ENCODE assay signal across 7 mouse cellular contexts in the genomic region with DNA sequence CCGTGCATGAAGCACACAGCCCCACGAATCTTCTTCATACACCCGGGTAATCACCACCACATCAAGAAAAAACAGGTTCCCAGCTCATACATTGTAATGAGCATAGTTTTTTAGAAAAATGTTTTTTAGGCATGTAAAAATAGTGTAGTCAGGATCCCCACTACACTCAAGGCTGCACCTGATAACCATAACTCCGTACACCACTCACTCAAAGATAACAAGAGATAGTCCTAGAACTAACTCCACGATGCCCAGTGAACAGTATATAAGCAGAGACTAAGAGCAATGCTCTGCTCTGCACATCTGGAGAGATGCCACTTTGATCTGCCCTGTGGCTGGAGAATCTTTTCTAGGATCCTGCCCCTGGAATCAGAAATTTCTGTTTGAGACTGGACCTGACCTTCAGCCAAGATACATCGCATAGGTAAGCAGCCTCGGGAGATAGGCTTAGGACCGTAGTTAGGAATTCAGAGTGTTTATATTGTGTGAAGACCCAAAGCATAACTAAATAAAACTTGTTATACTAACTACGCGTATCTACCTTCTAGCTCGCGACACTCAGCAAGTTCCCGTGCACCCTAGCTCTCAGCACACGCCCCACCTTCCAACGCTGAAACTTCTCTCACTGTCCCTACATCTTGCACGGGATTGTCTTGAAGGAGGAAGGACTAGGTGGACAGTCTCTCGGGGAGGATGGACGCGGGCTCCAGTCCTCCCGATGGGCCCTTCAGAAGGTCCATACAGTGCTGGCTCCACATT. TPM values are rescaled to one million over a fixed set of nuclear protein-coding genes. Genes with fewer than 3 reads are reported as not detected.
DNase-seq lines count a peak whose midpoint lies in the region; ATAC-seq and TF ChIP-seq lines count a peak whose summit lies in the region.

No protein-coding gene starts in this region.

- no peaks in the 10 kb centered on the region for H3K9me3 ChIP-seq in hindbrain, postnatal 0 days (ENCODE audit: low read length)
- H3K9me3 ChIP-seq in midbrain, embryonic 14.5 days (ENCODE audit: control insufficient read depth, low read length) = no peaks in the 10 kb centered on the region

- no peak for DNase-seq in spleen, adult 2 months (ENCODE audit: low read depth in 1 of 2, low spot score in 2 of 2)
- no peak for DNase-seq in spleen, postnatal 14 days (ENCODE audit: low spot score in 2 of 2)
- peak; percentile 2 for DNase-seq in hindbrain, postnatal 0 days (ENCODE audit: low spot score)
- DNase-seq in midbrain, embryonic 14.5 days = no peak
- DNase-seq in right cerebral cortex, postnatal 14 days = no peak
- no peak for DNase-seq in left cerebral cortex, adult 18-20 months (ENCODE audit: low spot score in 2 of 2)

- peak overlapping the region; percentile 98 for H3K4me3 ChIP-seq in spleen, adult 2 months (ENCODE audit: extremely low read depth, insufficient read depth, insufficient read length)
- H3K4me3 ChIP-seq in embryonic fibroblast, embryonic 13.5 days (ENCODE audit: insufficient read depth, low read length) = peak overlapping the region; percentile 50
- H3K4me3 ChIP-seq in hindbrain, postnatal 0 days (ENCODE audit: low read length) = peak overlapping the region; percentile 100
- peak overlapping the region; percentile 100 for H3K4me3 ChIP-seq in midbrain, embryonic 14.5 days (replicated peaks; ENCODE audit: low read depth, low read length)

- H3K27me3 ChIP-seq in spleen, adult 2 months (ENCODE audit: control insufficient read depth, insufficient read depth, low read length) = no peaks in the 10 kb centered on the region
- H3K27me3 ChIP-seq in hindbrain, postnatal 0 days (ENCODE audit: insufficient read depth, low read length) = 0 out of 2 replicates have a peak, but pooled peaks cover 4% of the 10 kb centered on the region
- no peaks in the 10 kb centered on the region for H3K27me3 ChIP-seq in midbrain, embryonic 14.5 days (ENCODE audit: control insufficient read depth, insufficient read depth, low read length)

- no peak for TF ChIP-seq POLR2A in spleen, adult 2 months (IDR thresholded peaks at IDR 0.05; ENCODE audit: low read depth, low read length)
- no peak for TF ChIP-seq POLR2A in embryonic fibroblast, embryonic 13.5 days (IDR thresholded peaks at IDR 0.05; ENCODE audit: low read depth, low read length)

- H3K4me2 ChIP-seq in hindbrain, postnatal 0 days (ENCODE audit: low read depth, low read length) = peak overlapping the region; percentile 100
- peak overlapping the region; percentile 71 for H3K4me2 ChIP-seq in midbrain, embryonic 14.5 days (ENCODE audit: low read length)

- H3K27ac ChIP-seq in spleen, adult 2 months (ENCODE audit: insufficient read depth, low read length) = peak overlapping the region; percentile 70
- peak overlapping the region; percentile 47 for H3K27ac ChIP-seq in embryonic fibroblast, embryonic 13.5 days (ENCODE audit: insufficient read depth, low read length)
- H3K27ac ChIP-seq in hindbrain, postnatal 0 days = peak overlapping the region; percentile 56; the same call in 1 of the 2 replicates
- H3K27ac ChIP-seq in midbrain, embryonic 14.5 days (replicated peaks; ENCODE audit: low read depth, low read length) = peak overlapping the region; percentile 96

- ATAC-seq in hindbrain, postnatal 0 days = no peak
- ATAC-seq in midbrain, embryonic 14.5 days (ENCODE audit: low FRiP score, low TSS enrichment) = no peak

- H3K4me1 ChIP-seq in spleen, adult 2 months (ENCODE audit: control insufficient read depth, insufficient read depth, insufficient read length) = peaks cover 6% of the 10 kb centered on the region; the same call in 1 of the 2 replicates
- 0 out of 2 replicates have a peak, but pooled peaks cover 2% of the 10 kb centered on the region for H3K4me1 ChIP-seq in embryonic fibroblast, embryonic 13.5 days (ENCODE audit: control insufficient read depth, insufficient read depth, low read length)
- 0 out of 2 replicates have a peak, but pooled peaks cover 4% of the 10 kb centered on the region for H3K4me1 ChIP-seq in hindbrain, postnatal 0 days (ENCODE audit: insufficient read depth, low read length)
- peaks cover 22% of the 10 kb centered on the region for H3K4me1 ChIP-seq in midbrain, embryonic 14.5 days (ENCODE audit: control insufficient read depth, insufficient read depth, low read length)

- peak overlapping the region; percentile 50 for H3K9ac ChIP-seq in hindbrain, postnatal 0 days (replicated peaks; ENCODE audit: low read length)
- H3K9ac ChIP-seq in midbrain, embryonic 14.5 days (replicated peaks; ENCODE audit: low read length) = peak overlapping the region; percentile 54

- no peaks in the 10 kb centered on the region for H3K36me3 ChIP-seq in spleen, adult 2 months (ENCODE audit: control insufficient read depth, insufficient read depth, low read length)
- no peaks in the 10 kb centered on the region for H3K36me3 ChIP-seq in hindbrain, postnatal 0 days (ENCODE audit: insufficient read depth, low read length)
- no peaks in the 10 kb centered on the region for H3K36me3 ChIP-seq in midbrain, embryonic 14.5 days (ENCODE audit: control insufficient read depth, insufficient read depth, low read length)

- WGBS in spleen, adult 2 months = 12% methylated on average over 20 of the region's 20 CpGs
- WGBS in hindbrain, postnatal 0 days = 17% methylated on average over 20 of the region's 20 CpGs
- WGBS in midbrain, embryonic 14.5 days = 18% methylated on average over 20 of the region's 20 CpGs

- no peak for TF ChIP-seq CTCF in spleen, adult 2 months (IDR thresholded peaks at IDR 0.05; ENCODE audit: extremely low read depth, insufficient read depth, insufficient read length, insufficient replicate concordance)
- no peak for TF ChIP-seq CTCF in embryonic fibroblast, embryonic 13.5 days (IDR thresholded peaks at IDR 0.05; ENCODE audit: borderline replicate concordance, insufficient read depth, low read length)
- no peak for TF ChIP-seq CTCF in hindbrain, postnatal 0 days (IDR thresholded peaks at IDR 0.05; ENCODE audit: low read depth)

RNA-seq across cellular contexts. Expression of gene Far1, which starts 0.9 kb away (rescaled TPM):
- 7.7 and 8.3 TPM in 2 replicates for polyA plus RNA-seq in spleen, adult 2 months (2012; rRNA removed)
- polyA plus RNA-seq in embryonic fibroblast, embryonic 13.5 days (2011; ENCODE audit: insufficient read length, low read depth, missing spikeins) = 143 and 145 TPM in 2 replicates
- total RNA-seq in hindbrain, postnatal 0 days (2014; rRNA removed) = 38.4 and 52.9 TPM in 2 replicates
- polyA plus RNA-seq in hindbrain, postnatal 0 days (2015; fragmentation: Nextera tagmentation; extraction: Ambion mirVana) = 46.5 and 47.5 TPM in 2 replicates
- 64.9 and 75.5 TPM in 2 replicates for polyA plus RNA-seq in midbrain, embryonic 14.5 days (2014; fragmentation: Nextera tagmentation; extraction: Ambion mirVana)
- total RNA-seq in left cerebral cortex, adult 18-20 months (2021) = 100 to 1,000 TPM; 105 to 111 TPM

Comparison
In these comparisons a context has a peak if more than half of its experiments do, and no peak if none do; other contexts are left out.
1. H3K4me3 ChIP-seq: peak in every context shown above with its lines; median percentile 100 in hindbrain, postnatal 0 days; 100 in midbrain, embryonic 14.5 days; 98 in spleen, adult 2 months; 50 in embryonic fibroblast, embryonic 13.5 days.